Mouse (Mus musculus) 416B (cell line): ENCODE data around the gene Ifit2.
"Not testable (repeated sequence)": the region's sequence is repeated elsewhere in the genome, so short reads cannot be mapped to it uniquely, and the experiment has no call there.

Experiments used
- DNase-seq: peaks from one replicate; pipeline ENCODE4 v3.0.0; 2011; ENCODE audit warnings: low read depth

Ifit2 gene

GRCm38 (mm10) chr19:34547976-34548375, 2.5 kb upstream of the Ifit2 start:
- peak; percentile 87 for DNase-seq

- no peak for DNase-seq
Measured at GRCm38 (mm10) chr19:34550205-34550533, 325 bp upstream of the Ifit2 start.

GRCm38 (mm10) chr19:34551981-34552380, 1.5 kb downstream of the Ifit2 start:
- DNase-seq: no peak

- no peak for DNase-seq
Measured at GRCm38 (mm10) chr19:34553021-34553420, 2.5 kb downstream of the Ifit2 start.

- DNase-seq: no peak
Measured at GRCm38 (mm10) chr19:34553522-34553921, 3.0 kb downstream of the Ifit2 start.

- no peak for DNase-seq
Measured at GRCm38 (mm10) chr19:34554061-34554460, 3.6 kb downstream of the Ifit2 start.

- no peak for DNase-seq
Measured at GRCm38 (mm10) chr19:34556621-34557020, 6.1 kb downstream of the Ifit2 start.

GRCm38 (mm10) chr19:34562556-34562955, 12.1 kb downstream of the Ifit2 start:
- DNase-seq: no peak

- DNase-seq: no peak
Measured at GRCm38 (mm10) chr19:34566178-34566784, 15.8 kb downstream of the Ifit2 start.

GRCm38 (mm10) chr19:34568988-34569895, 18.7 kb downstream of the Ifit2 start:
- no peak for DNase-seq

- no peak for DNase-seq
Measured at GRCm38 (mm10) chr19:34569896-34570476, 19.5 kb downstream of the Ifit2 start.

- no peak for DNase-seq
Measured at GRCm38 (mm10) chr19:34571080-34571479, 20.6 kb downstream of the Ifit2 start.

- DNase-seq: no peak
Measured at GRCm38 (mm10) chr19:34573650-34574049, 23.2 kb downstream of the Ifit2 start.

- DNase-seq: no peak
Measured at GRCm38 (mm10) chr19:34577121-34577520, 26.6 kb downstream of the Ifit2 start.

GRCm38 (mm10) chr19:34582696-34583095, 32.2 kb downstream of the Ifit2 start:
- not testable (repeated sequence) for DNase-seq

- DNase-seq: not testable (repeated sequence)
Measured at GRCm38 (mm10) chr19:34583126-34583766, 32.8 kb downstream of the Ifit2 start, which contains the start of gene Ifit3. TSS of gene Ifit3 (plus strand) at chr19:34583531.

GRCm38 (mm10) chr19:34585740-34586458, 35.4 kb downstream of the Ifit2 start:
- not testable (repeated sequence) for DNase-seq

GRCm38 (mm10) chr19:34587898-34588692, 37.6 kb downstream of the Ifit2 start:
- not testable (repeated sequence) for DNase-seq

GRCm38 (mm10) chr19:34588959-34589358, 38.5 kb downstream of the Ifit2 start:
- no peak for DNase-seq

GRCm38 (mm10) chr19:34593456-34593855, 43.0 kb downstream of the Ifit2 start:
- DNase-seq: no peak

GRCm38 (mm10) chr19:34594523-34594922, 44.0 kb downstream of the Ifit2 start:
- DNase-seq: not testable (repeated sequence)
